Mouse (Mus musculus): ENCODE measurements at regions not wholly inside any gene's neighbourhood (a gene's known extent, or its start where the extent isn't known, plus 50 kb on each side); places are given as distances from the start of the nearest gene placed in this dataset.
"Not testable (repeated sequence)": the region's sequence is repeated elsewhere in the genome, so short reads cannot be mapped to it uniquely, and the experiment has no call there.

DNA sequence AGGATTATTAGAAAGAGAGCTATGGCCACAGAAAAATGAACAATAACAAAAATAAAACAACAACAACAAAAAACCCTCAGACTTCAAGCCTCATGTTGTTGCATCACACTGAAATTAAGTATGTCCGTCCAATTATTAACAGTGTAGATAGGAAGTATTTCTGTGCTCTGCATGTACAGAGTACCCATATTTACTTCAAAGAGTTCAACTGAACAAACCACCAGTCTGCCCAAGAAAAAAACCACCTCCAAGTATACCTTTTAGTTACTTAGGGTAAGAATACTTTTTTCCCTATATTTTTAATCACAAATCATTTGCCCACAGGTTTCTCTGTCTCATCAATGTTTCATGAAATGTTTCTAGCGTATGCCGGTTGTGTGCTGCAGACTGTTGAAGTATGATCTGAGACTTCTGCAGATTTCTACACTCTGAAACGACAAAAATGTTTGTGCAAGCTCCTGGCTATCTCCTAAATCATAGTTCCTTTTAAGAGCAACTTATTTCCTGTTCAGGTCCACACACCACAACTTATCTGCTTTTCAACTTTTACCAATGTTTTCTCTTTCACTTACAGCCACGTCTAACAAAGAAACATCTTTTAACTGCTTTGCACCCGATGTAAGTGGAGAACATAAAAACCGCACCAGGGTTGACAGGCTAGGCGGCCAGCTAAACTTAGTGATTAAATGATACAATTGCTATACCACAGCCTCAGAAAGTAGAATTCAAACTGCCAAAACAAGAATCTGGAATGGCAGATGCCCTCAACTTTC is 154.2 kb upstream of the Rps6ka3 start:
- no peaks in the 10 kb centered on the region for H3K27me3 ChIP-seq (ENCODE audit: control insufficient read depth, insufficient read depth, low read depth, low read length)
- no peak overlapping the region for H3K27ac ChIP-seq (ENCODE audit: low read length)
- WGBS: 84% methylated on average over 8 of the region's 8 CpGs
- no peaks in the 10 kb centered on the region for H3K9me3 ChIP-seq (replicated peaks; ENCODE audit: control insufficient read depth, low read length, poor library complexity, severe bottlenecking)
- H3K4me3 ChIP-seq (ENCODE audit: low read depth, low read length): no peak overlapping the region
- no peak overlapping the region for H3K9ac ChIP-seq (ENCODE audit: low read depth, low read length)
- H3K4me2 ChIP-seq (ENCODE audit: low read length): no peak overlapping the region
- H3K4me1 ChIP-seq (ENCODE audit: control insufficient read depth, insufficient read depth, low read length): no peaks in the 10 kb centered on the region
- H3K36me3 ChIP-seq (ENCODE audit: control insufficient read depth, insufficient read depth, low read length): no peaks in the 10 kb centered on the region
- ATAC-seq: no peak

GRCm38 (mm10) chrX:159056462-159056805 is 153.7 kb upstream of the Rps6ka3 start:
- H3K4me2 ChIP-seq (ENCODE audit: low read length): no peak overlapping the region
- no peaks in the 10 kb centered on the region for H3K27me3 ChIP-seq (ENCODE audit: control insufficient read depth, insufficient read depth, low read depth, low read length)
- H3K9ac ChIP-seq (ENCODE audit: low read depth, low read length): no peak overlapping the region
- H3K4me1 ChIP-seq (ENCODE audit: control insufficient read depth, insufficient read depth, low read length): no peaks in the 10 kb centered on the region
- ATAC-seq: no peak
- no peak overlapping the region for H3K4me3 ChIP-seq (ENCODE audit: low read depth, low read length)
- H3K9me3 ChIP-seq (replicated peaks; ENCODE audit: control insufficient read depth, low read length, poor library complexity, severe bottlenecking): no peaks in the 10 kb centered on the region
- no peak overlapping the region for H3K27ac ChIP-seq (ENCODE audit: low read length)
- no peaks in the 10 kb centered on the region for H3K36me3 ChIP-seq (ENCODE audit: control insufficient read depth, insufficient read depth, low read length)

GRCm38 (mm10) chrX:159058931-159059330 is 151.2 kb upstream of the Rps6ka3 start:
- ATAC-seq: no peak
- Histone ChIP-seq H3K27me3 (ENCODE audit: control insufficient read depth, insufficient read depth, low read depth, low read length) (no peaks in the 10 kb centered on the region), H3K9ac (ENCODE audit: low read depth, low read length) (no peak overlapping the region), H3K4me2 (ENCODE audit: low read length) (no peak overlapping the region), H3K36me3 (ENCODE audit: control insufficient read depth, insufficient read depth, low read length) (no peaks in the 10 kb centered on the region), H3K27ac (ENCODE audit: low read length) (no peak overlapping the region), H3K4me3 (ENCODE audit: low read depth, low read length) (no peak overlapping the region), H3K4me1 (ENCODE audit: control insufficient read depth, insufficient read depth, low read length) (no peaks in the 10 kb centered on the region), H3K9me3 (replicated peaks; ENCODE audit: control insufficient read depth, low read length, poor library complexity, severe bottlenecking) (no peaks in the 10 kb centered on the region)

DNA sequence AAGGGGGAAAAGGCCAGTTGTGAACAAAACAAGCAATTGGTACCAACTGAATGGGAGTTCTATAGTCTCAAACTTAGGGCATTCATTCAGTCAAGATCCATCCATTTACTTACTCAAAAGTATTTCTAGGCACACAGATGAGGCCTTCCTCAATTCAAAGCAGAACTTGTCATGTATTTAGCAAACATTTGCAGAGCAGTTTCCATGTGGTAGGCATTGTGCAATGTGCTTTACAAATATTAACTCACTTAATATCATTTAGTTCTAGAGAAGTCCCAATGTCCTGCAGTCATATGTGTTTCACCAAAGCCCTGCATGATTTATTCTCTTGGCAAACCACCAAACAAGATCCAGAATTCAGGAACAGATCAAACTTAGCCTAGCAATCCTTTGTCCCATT is 148.8 kb upstream of the Rps6ka3 start:
- ATAC-seq: no peak

GRCm38 (mm10) chrX:159066212-159066611 is 143.9 kb upstream of the Rps6ka3 start:
- Histone ChIP-seq H3K4me2 (ENCODE audit: low read length) (no peak overlapping the region), H3K4me3 (ENCODE audit: low read depth, low read length) (no peak overlapping the region), H3K4me1 (ENCODE audit: control insufficient read depth, insufficient read depth, low read length) (no peaks in the 10 kb centered on the region), H3K9me3 (replicated peaks; ENCODE audit: control insufficient read depth, low read length, poor library complexity, severe bottlenecking) (no peaks in the 10 kb centered on the region), H3K36me3 (ENCODE audit: control insufficient read depth, insufficient read depth, low read length) (no peaks in the 10 kb centered on the region), H3K27me3 (ENCODE audit: control insufficient read depth, insufficient read depth, low read depth, low read length) (no peaks in the 10 kb centered on the region), H3K9ac (ENCODE audit: low read depth, low read length) (no peak overlapping the region), H3K27ac (ENCODE audit: low read length) (no peak overlapping the region)
- ATAC-seq: no peak
- 56% methylated on average over 2 of the region's 2 CpGs for WGBS

More for the DNA sequence above, 148.8 kb upstream of the Rps6ka3 start:
- Histone ChIP-seq H3K36me3 (ENCODE audit: control insufficient read depth, insufficient read depth, low read length) (no peaks in the 10 kb centered on the region), H3K9ac (ENCODE audit: low read depth, low read length) (no peak overlapping the region), H3K4me2 (ENCODE audit: low read length) (no peak overlapping the region), H3K9me3 (replicated peaks; ENCODE audit: control insufficient read depth, low read length, poor library complexity, severe bottlenecking) (no peaks in the 10 kb centered on the region), H3K27ac (ENCODE audit: low read length) (no peak overlapping the region), H3K4me1 (ENCODE audit: control insufficient read depth, insufficient read depth, low read length) (no peaks in the 10 kb centered on the region), H3K4me3 (ENCODE audit: low read depth, low read length) (no peak overlapping the region), H3K27me3 (ENCODE audit: control insufficient read depth, insufficient read depth, low read depth, low read length) (no peaks in the 10 kb centered on the region)

DNA sequence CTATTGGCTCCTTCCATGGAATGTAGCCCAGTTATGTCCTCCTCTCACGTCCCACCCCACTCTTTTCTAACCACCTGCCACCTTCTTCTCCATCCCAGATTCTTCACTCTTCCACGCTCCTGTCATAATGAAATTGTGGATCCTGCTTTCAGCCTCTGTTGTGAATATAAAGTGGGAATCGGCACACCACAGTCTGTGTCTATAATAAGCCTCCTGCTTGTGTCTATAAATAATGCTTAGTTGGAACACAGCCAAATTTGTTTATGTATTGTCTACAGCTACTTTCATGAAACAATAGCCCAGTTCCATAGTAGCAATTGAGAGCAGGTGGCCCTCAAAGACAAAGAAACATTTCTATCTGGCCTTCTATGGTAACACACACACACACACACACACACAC is 137.5 kb upstream of the Rps6ka3 start:
- Histone ChIP-seq H3K27me3 (ENCODE audit: control insufficient read depth, insufficient read depth, low read depth, low read length) (no peaks in the 10 kb centered on the region), H3K27ac (ENCODE audit: low read length) (no peak overlapping the region), H3K4me1 (ENCODE audit: control insufficient read depth, insufficient read depth, low read length) (no peaks in the 10 kb centered on the region), H3K4me3 (ENCODE audit: low read depth, low read length) (no peak overlapping the region), H3K36me3 (ENCODE audit: control insufficient read depth, insufficient read depth, low read length) (no peaks in the 10 kb centered on the region), H3K4me2 (ENCODE audit: low read length) (no peak overlapping the region), H3K9ac (ENCODE audit: low read depth, low read length) (no peak overlapping the region), H3K9me3 (replicated peaks; ENCODE audit: control insufficient read depth, low read length, poor library complexity, severe bottlenecking) (no peaks in the 10 kb centered on the region)
- ATAC-seq: no peak
- 53% methylated on average over 3 of the region's 3 CpGs for WGBS

- Histone ChIP-seq H3K27me3 (ENCODE audit: control insufficient read depth, insufficient read depth, low read depth, low read length) (no peaks in the 10 kb centered on the region), H3K9me3 (replicated peaks; ENCODE audit: control insufficient read depth, low read length, poor library complexity, severe bottlenecking) (no peaks in the 10 kb centered on the region), H3K4me3 (ENCODE audit: low read depth, low read length) (no peak overlapping the region), H3K4me1 (ENCODE audit: control insufficient read depth, insufficient read depth, low read length) (no peaks in the 10 kb centered on the region), H3K36me3 (ENCODE audit: control insufficient read depth, insufficient read depth, low read length) (no peaks in the 10 kb centered on the region), H3K4me2 (ENCODE audit: low read length) (no peak overlapping the region), H3K27ac (ENCODE audit: low read length) (no peak overlapping the region), H3K9ac (ENCODE audit: low read depth, low read length) (no peak overlapping the region)
- no peak for ATAC-seq
Measured at GRCm38 (mm10) chrX:159073533-159073932, 136.6 kb upstream of the Rps6ka3 start.

GRCm38 (mm10) chrX:159080508-159080907 is 129.6 kb upstream of the Rps6ka3 start:
- 75% methylated on average over 2 of the region's 2 CpGs for WGBS

GRCm38 (mm10) chrX:159110651-159111050 is 99.5 kb upstream of the Rps6ka3 start:
- not testable (repeated sequence) for H3K27me3 ChIP-seq (ENCODE audit: control insufficient read depth, insufficient read depth, low read depth, low read length); ATAC-seq; H3K4me2 ChIP-seq (ENCODE audit: low read length); H3K4me3 ChIP-seq (ENCODE audit: low read depth, low read length); H3K9me3 ChIP-seq (replicated peaks; ENCODE audit: control insufficient read depth, low read length, poor library complexity, severe bottlenecking); H3K9ac ChIP-seq (ENCODE audit: low read depth, low read length); H3K4me1 ChIP-seq (ENCODE audit: control insufficient read depth, insufficient read depth, low read length); H3K36me3 ChIP-seq (ENCODE audit: control insufficient read depth, insufficient read depth, low read length); H3K27ac ChIP-seq (ENCODE audit: low read length)
- 90% methylated on average over 6 of the region's 6 CpGs for WGBS

More at GRCm38 (mm10) chrX:159080508-159080907, 129.6 kb upstream of the Rps6ka3 start:
- ATAC-seq: no peak
- Histone ChIP-seq H3K9me3 (replicated peaks; ENCODE audit: control insufficient read depth, low read length, poor library complexity, severe bottlenecking) (no peaks in the 10 kb centered on the region), H3K4me2 (ENCODE audit: low read length) (no peak overlapping the region), H3K4me1 (ENCODE audit: control insufficient read depth, insufficient read depth, low read length) (no peaks in the 10 kb centered on the region), H3K36me3 (ENCODE audit: control insufficient read depth, insufficient read depth, low read length) (no peaks in the 10 kb centered on the region), H3K27ac (ENCODE audit: low read length) (no peak overlapping the region), H3K27me3 (ENCODE audit: control insufficient read depth, insufficient read depth, low read depth, low read length) (no peaks in the 10 kb centered on the region), H3K4me3 (ENCODE audit: low read depth, low read length) (no peak overlapping the region), H3K9ac (ENCODE audit: low read depth, low read length) (no peak overlapping the region)
